Mouse (Mus musculus) thymus, adult 2 months (tissue): Measurements from ENCODE around the gene Pde6h.

Experiments used
- CTCF ChIP-seq: fragments of 200-500 bp; IDR thresholded peaks from 2 replicates; pipeline ENCODE4 v1.5.1; 2012; ENCODE audit warnings: mild to moderate bottlenecking, control low read depth, low read length, moderate library complexity, borderline replicate concordance; ENCODE audit not compliant: control insufficient read depth, poor library complexity, insufficient read depth; ENCODE audit errors: extremely low read depth
- POLR2A ChIP-seq: fragments of 200-500 bp; IDR thresholded peaks from 2 replicates; pipeline ENCODE4 v1.6.1; 2012; ENCODE audit warnings: mild to moderate bottlenecking, low read length, control low read depth, moderate library complexity; ENCODE audit not compliant: control insufficient read depth, poor library complexity, insufficient read depth; ENCODE audit errors: extremely low read depth

- TF ChIP-seq POLR2A (no peak), CTCF (no peak)
Measured at GRCm38 (mm10) chr6:136892002-136892401, 31.6 kb upstream of the Pde6h start.
